Mouse (Mus musculus): ENCODE data around the gene Swt1. TPM values are rescaled to one million over a fixed set of nuclear protein-coding genes. Genes with fewer than 3 reads are reported as not detected.
A peak's percentile ranks its signal among the peaks of the same experiment; 100 is the strongest.
"Not testable (repeated sequence)": the region's sequence is repeated elsewhere in the genome, so short reads cannot be mapped to it uniquely, and the experiment has no call there.

Gene Swt1
- total RNA-seq, 2 experiments from 2014 or later, result 18.1 to 19.1 TPM

DNA sequence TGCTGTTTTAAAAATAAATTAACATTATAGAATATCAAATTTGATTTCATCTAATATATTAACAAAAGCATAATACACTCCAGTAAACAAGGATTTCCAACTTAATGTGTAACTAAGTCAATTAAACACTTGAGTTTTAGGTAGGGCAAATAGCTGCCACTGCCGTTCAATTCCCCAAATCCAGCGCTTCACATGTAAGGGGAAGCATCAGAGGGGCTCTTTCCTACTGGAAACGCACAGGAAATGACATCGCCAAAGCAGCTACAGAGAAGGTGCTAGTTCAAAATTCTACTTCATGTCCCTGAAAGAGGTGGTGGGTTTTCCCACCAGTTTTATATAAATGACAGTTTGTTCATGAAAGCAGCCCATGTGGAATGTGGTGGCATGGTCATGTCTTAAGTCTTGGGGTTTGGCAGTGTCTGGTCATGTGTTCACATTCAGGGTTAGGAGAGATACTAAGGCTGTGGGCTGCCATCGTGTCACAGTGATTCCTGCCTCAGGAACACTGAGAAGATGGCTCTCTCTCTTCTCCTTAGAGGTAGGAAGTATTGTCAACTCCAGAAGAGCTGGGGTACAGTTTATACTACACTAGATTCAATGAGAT, 60.4 kb downstream of the Swt1 start:
- DNase-seq (ENCODE audit: low spot score in 2 of 2), result no peak

GRCm38 (mm10) chr1:151366944-151367605, 61.2 kb downstream of the Swt1 start:
- DNase-seq (ENCODE audit: low spot score in 2 of 2), result peak in 1 of 2 experiments; percentile 19

DNA sequence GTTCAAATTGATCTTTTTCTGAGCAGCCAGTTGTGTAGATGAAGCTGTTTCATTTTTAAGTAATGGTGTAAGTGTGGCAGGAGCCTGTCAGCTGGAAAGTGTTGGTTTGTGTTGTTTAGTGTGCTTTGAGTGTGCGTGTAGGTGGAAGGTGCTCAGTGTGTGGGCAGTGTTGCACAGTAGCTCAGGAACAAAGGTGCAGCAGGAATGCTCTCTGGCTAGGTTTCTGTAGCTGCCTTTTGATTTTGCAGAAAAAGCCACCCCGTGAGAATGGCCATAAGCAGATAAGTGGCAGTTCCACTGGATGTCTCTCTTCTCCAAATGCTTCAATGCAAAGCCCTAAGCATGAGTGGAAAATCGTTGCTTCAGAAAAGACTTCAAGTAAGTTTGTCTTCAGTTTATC, 68.9 kb downstream of the Swt1 start:
- no peak for DNase-seq (ENCODE audit: low spot score in 2 of 2)

DNA sequence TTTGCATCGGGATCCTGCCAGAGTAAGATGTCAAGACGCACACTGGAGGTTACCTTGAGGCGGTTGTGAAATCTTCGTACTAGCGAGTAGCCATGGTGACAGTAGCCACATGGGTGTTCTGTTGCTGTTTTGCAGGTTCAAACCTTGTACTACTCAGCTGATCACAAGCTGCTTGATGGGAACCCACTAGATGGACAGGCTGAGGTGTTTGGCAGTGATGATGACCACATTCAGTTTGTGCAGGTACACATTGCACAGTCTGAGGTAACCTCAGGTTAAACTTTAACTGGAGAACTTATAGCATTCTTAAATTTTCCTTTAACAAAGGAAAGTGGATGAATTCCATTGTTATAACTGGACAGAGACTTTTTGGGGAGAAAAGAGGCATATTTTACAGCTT, 72.3 kb downstream of the Swt1 start:
- DNase-seq (ENCODE audit: low spot score in 2 of 2), result no peak

GRCm38 (mm10) chr1:151352911-151353310, 75.3 kb downstream of the Swt1 start:
- DNase-seq (ENCODE audit: low spot score in 2 of 2), result no peak

GRCm38 (mm10) chr1:151348293-151348692, 80.0 kb downstream of the Swt1 start:
- DNase-seq (ENCODE audit: low spot score in 2 of 2), result not testable (repeated sequence)

DNA sequence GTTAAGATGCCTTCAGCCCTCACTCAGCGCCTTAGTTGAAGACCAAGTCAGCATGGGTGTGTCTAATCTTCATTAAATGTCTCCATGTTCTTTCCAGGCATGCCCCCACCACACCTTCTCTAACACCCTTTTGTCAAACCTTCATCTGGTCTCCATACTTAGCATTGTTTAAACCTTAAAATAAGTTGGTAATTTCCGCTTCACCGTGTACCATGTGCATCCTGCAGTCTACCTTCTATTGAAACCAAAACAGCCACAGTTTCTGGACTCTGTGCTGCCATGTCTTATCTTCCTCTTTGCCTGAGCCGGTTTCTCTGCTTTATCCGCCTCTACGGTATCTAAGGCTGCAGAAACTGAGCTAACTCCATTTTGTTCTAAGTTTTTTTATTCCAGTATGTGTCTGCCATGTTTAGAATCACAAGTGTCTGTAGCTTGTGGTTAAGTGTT, 81.6 kb downstream of the Swt1 start:
- DNase-seq (ENCODE audit: low spot score in 2 of 2), result no peak

DNA sequence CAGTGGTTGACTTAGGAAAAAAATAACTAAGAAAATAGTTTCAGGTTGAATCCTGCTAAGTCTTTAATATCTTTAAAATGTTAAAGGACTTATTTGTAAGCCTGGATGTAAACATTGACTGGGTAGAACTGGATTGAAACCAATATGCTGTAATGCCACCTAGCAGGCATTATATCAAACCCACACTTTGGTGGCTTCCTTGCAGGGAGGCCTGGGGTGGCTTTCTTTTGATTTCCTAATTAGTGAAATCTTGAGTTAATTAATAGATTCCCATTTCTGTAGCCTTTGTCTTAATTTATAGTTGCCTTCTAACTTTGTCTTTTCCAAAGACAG, 82.4 kb downstream of the Swt1 start:
- no peak for DNase-seq (ENCODE audit: low spot score in 2 of 2)

- peak; percentile 97 for DNase-seq (ENCODE audit: low spot score in 2 of 2)
Measured at GRCm38 (mm10) chr1:151345109-151345862, 83.0 kb downstream of the Swt1 start.

- DNase-seq (ENCODE audit: low spot score in 2 of 2), result peak; percentile 93 to 95
Measured at GRCm38 (mm10) chr1:151344283-151345108, 83.8 kb downstream of the Swt1 start, which contains the start of gene Ivns1abp. Gene Ivns1abp, plus strand, starts transcription at chr1:151344477.

DNA sequence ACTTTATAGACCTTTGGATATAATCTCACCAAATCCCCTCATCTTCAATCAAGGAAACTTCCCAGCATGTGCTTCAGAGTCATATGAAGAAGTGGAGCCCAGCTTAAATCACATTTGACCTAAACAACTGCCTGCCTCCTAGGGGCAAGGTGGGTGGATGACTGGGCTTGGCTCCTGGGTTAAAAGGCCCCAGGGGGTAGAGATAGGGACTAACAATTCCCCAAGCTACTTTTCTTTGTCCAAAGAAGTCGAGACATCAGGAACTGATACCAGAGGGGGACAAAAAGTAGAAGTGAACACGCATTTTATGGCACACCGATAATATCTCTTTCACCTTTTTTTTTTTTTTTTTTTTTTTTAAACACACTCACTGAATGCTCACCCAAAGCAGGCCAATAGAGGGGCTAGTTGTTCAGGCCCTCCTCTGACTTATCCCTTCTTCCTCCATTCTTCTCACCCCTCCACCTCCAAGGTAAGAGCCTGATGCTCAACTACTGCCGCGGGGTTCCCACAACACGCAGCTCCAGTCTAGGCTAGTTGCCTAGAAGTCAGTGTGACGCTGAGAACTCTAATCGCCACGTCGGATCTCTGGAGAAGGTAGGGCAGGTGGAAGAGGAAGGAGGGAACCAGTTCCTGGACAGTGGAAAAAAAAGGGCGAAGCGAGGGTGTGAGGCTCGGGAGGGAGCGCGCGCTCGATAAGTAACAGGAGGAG, 84.5 kb downstream of the Swt1 start:
- DNase-seq (ENCODE audit: low spot score in 2 of 2), result no peak

GRCm38 (mm10) chr1:151342968-151343367, 85.3 kb downstream of the Swt1 start:
- DNase-seq (ENCODE audit: low spot score in 2 of 2), result no peak

DNA sequence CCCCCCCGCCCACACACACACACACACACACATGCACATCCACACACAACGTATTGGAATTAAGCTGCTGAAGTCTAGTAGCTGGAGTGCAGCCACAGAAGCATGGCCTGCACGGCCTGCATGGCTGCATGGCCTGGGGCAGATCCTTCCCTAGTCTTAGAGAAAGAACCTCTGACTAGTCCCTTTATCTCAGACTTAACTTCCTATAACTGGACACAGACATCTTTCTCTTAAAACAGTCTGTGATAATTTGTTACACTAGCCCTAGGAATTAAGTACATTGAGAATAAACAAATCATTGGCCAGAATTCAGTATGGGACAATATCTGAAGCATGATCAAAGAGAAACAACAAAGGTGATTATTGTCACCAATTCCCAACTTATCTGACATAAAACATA, 85.9 kb downstream of the Swt1 start:
- DNase-seq (ENCODE audit: low spot score in 2 of 2), result no peak

GRCm38 (mm10) chr1:151341321-151342044, 86.8 kb downstream of the Swt1 start:
- no peak for DNase-seq (ENCODE audit: low spot score in 2 of 2)

- peak; percentile 47 to 55 for DNase-seq (ENCODE audit: low spot score in 2 of 2)
Measured at GRCm38 (mm10) chr1:151338941-151339340, 89.3 kb downstream of the Swt1 start.

- DNase-seq (ENCODE audit: low spot score in 2 of 2), result no peak
Measured at GRCm38 (mm10) chr1:151338234-151338633, 90.0 kb downstream of the Swt1 start.

DNA sequence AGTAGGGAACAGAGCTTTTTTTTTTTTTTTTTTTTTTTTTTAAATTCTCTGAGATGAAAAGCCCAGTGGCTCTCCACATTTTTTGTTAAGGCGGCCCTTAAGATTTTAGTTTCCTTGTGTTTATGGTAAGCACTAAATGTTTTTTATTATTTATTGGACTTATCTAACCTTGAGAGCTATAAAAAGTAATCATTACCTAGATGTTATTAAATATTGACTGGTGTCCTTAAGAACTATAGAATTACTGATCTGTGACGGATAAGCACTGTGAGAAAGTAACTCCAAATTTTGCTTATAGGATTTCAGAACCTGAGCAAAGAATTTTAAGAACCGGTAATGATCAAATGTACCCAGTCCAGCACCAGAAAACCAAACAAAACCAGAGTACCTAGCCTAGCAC, 95.4 kb downstream of the Swt1 start:
- DNase-seq (ENCODE audit: low spot score in 2 of 2), result no peak

- no peak for DNase-seq (ENCODE audit: low spot score in 2 of 2)
Measured at GRCm38 (mm10) chr1:151329601-151330000, 98.7 kb downstream of the Swt1 start.

DNA sequence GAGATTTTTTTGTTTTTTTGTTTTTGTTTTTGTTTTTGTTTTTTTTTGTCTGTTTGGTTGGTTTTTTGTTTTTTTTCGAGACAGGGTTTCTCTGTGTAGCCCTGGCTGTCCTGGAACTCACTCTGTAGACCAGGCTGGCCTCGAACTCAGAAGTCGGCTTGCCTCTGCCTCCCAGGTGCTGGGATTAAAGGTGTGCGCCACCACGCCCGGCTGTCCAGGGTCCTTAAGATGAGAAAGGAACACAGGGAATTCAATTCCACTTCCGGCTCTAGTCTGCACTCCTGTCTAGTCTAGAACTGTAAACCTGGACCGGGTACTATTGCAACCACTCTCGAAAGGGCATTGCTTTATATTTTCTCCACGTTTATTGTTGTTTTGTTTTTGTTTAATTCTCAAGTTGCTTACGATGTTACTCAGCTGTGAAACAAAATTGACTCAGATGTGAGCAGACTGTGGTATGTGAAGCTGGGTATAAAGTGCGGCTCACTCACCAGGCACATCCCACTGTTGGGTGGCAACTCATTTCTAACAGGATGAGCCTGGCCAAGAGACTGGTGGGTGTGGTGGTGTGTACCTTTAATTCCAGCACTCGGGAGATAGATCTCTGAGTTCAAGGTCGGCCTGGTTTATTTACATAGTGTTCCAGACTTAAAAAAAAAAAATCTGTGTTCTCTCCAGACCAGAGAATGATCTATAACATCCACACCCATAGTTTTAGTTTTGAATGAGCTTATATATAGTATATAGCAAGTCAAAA, 99.7 kb downstream of the Swt1 start:
- no peak for DNase-seq (ENCODE audit: low spot score in 2 of 2)
